Mouse (Mus musculus): ENCODE measurements around the gene Grb10. TPM values are rescaled to one million over a fixed set of nuclear protein-coding genes. Genes with fewer than 3 reads are reported as not detected.

The Grb10 gene
- polyA plus RNA-seq, 1 experiment from 2014 or later: 142 TPM

DNA sequence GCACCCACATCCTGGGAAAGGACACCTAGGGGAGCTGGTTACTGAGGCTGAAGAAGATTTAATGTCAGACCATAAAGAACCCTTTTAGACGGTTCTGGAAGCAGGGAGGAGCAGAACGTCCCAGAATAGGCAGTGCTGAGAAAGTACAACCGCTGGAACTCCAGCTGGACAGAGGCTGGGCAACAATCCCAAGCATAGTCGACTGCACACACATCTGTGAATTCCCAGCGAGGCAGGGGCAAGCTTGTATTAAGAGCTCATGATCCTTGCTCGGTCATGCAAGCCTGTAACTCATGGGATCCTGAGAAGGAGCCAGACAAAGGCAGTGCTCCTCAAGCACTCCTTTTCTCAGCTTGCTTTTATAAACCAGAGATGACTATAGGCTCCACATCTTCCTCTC lies 69.7 kb downstream of the Grb10 start:
- Histone ChIP-seq H3K27me3 (ENCODE audit: insufficient read depth, low read length) (no peaks in the 10 kb centered on the region), H3K9ac (ENCODE audit: low read depth, low read length) (no peak overlapping the region), H3K4me1 (replicated peaks; ENCODE audit: insufficient read depth, low read length) (peaks cover 5% of the 10 kb centered on the region), H3K27ac (peak overlapping the region; percentile 54), H3K9me3 (replicated peaks; ENCODE audit: low read length) (no peaks in the 10 kb centered on the region), H3K36me3 (ENCODE audit: insufficient read depth, low read length) (0 out of 2 replicates have a peak, but pooled peaks cover 8% of the 10 kb centered on the region), H3K4me2 (ENCODE audit: low read length) (no peak overlapping the region), H3K4me3 (replicated peaks; ENCODE audit: low read depth, low read length) (no peak overlapping the region)
- ATAC-seq (replicated peaks; ENCODE audit: low FRiP score, low read depth) (0 out of 2 replicates have a peak, but pooled peaks have one; percentile 34), DNase-seq (ENCODE audit: low spot score) (peak; percentile 80)
- WGBS: 21% methylated on average over 6 of the region's 6 CpGs
- no peak for TF ChIP-seq CTCF (IDR thresholded peaks at IDR 0.05; ENCODE audit: low read depth)

DNA sequence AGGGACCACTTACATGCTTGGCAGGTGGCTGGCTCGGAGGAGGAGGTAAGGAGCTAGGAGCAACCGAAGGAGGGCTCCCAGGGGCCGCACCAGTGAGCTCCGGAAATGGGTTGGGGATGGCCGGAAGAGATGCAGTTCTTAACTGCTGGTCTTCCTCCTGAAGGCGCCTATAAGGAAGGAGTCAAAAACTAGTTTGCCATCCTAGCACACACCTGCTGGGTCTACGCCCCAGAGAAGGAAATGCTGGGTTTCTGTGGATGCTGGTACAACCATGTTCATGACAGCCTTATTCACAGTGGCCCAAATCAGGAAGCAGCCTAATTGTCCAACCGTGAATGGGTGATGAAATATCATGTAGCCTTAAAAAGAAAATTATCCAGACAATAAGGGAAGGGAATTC lies 71.0 kb downstream of the Grb10 start:
- H3K4me3 ChIP-seq (replicated peaks; ENCODE audit: low read depth, low read length): no peak overlapping the region
- 81% methylated on average over 8 of the region's 8 CpGs for WGBS
- DNase-seq (ENCODE audit: low spot score): no peak
- 0 out of 2 replicates have a peak, but pooled peaks cover 5% of the 10 kb centered on the region for H3K36me3 ChIP-seq (ENCODE audit: insufficient read depth, low read length)
- H3K27me3 ChIP-seq (ENCODE audit: insufficient read depth, low read length): no peaks in the 10 kb centered on the region
- H3K4me1 ChIP-seq (replicated peaks; ENCODE audit: insufficient read depth, low read length): peaks cover 5% of the 10 kb centered on the region
- no peak overlapping the region for H3K27ac ChIP-seq
- no peaks in the 10 kb centered on the region for H3K9me3 ChIP-seq (replicated peaks; ENCODE audit: low read length)
- TF ChIP-seq CTCF (IDR thresholded peaks at IDR 0.05; ENCODE audit: low read depth): no peak
- no peak overlapping the region for H3K9ac ChIP-seq (ENCODE audit: low read depth, low read length)
- H3K4me2 ChIP-seq (ENCODE audit: low read length): no peak overlapping the region
- no peak for ATAC-seq (replicated peaks; ENCODE audit: low FRiP score, low read depth)

DNA sequence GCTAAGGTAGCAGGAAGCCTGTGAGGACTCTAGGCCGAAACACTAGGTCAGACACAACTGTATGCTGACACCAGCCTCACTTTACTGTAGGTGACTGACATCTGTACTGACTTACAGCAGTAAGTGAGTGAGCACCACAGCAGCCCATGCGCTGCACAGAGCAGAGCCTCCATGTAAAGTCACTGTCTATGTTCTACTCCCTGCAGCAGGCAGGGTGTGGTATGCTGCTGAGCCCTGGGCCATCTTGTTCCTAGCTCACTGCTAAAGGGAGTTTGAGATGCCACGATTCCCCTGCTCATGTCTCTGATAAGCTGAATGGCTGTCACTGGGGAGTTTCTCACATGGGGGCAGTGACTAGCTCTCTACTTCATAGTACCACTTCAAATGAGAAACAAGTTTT lies 72.3 kb downstream of the Grb10 start:
- Histone ChIP-seq H3K27me3 (ENCODE audit: insufficient read depth, low read length) (no peaks in the 10 kb centered on the region), H3K4me1 (replicated peaks; ENCODE audit: insufficient read depth, low read length) (peaks cover 6% of the 10 kb centered on the region), H3K36me3 (ENCODE audit: insufficient read depth, low read length) (0 out of 2 replicates have a peak, but pooled peaks cover 3% of the 10 kb centered on the region), H3K9me3 (replicated peaks; ENCODE audit: low read length) (no peaks in the 10 kb centered on the region), H3K27ac (no peak overlapping the region), H3K4me3 (replicated peaks; ENCODE audit: low read depth, low read length) (no peak overlapping the region), H3K9ac (ENCODE audit: low read depth, low read length) (no peak overlapping the region), H3K4me2 (ENCODE audit: low read length) (no peak overlapping the region)
- TF ChIP-seq CTCF (IDR thresholded peaks at IDR 0.05; ENCODE audit: low read depth): no peak
- DNase-seq (ENCODE audit: low spot score) (no peak), ATAC-seq (replicated peaks; ENCODE audit: low FRiP score, low read depth) (no peak)
- 84% methylated on average over 3 of the region's 3 CpGs for WGBS

DNA sequence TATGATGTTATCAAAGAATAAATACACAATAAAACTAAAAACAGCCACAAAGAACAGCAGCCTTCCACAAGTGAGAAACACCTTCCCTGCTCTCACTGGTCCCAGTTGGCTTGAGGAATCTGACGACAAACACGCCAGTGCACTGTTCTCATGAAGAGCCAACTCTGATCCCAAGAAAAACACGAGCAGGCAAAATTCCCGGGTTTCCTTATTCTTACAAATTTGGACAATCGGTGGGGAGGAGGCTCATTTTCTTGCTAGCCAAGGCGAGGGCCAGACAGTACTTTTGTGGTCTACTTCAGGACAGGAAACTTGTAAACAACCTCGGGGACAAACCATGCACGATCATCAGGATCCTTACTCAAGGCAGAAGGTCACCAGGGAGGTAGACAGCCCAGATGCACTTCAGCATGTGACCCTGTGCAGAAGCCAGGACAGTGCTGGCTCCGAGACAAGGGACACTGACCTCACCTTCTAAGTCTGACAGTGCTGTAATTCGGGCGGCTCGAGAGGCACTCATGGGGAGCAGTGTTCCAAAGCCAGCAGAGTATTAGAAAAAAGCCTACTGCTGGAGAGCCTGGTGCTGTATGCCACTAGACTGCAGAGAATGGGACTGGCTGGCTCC lies 72.9 kb downstream of the Grb10 start:
- no peak overlapping the region for H3K4me2 ChIP-seq (ENCODE audit: low read length)
- H3K9me3 ChIP-seq (replicated peaks; ENCODE audit: low read length): no peaks in the 10 kb centered on the region
- DNase-seq (ENCODE audit: low spot score) (no peak), ATAC-seq (replicated peaks; ENCODE audit: low FRiP score, low read depth) (peak; percentile 65; the same call in 1 of the 2 replicates)
- H3K27ac ChIP-seq: no peak overlapping the region
- H3K9ac ChIP-seq (ENCODE audit: low read depth, low read length): no peak overlapping the region
- peaks cover 12% of the 10 kb centered on the region for H3K4me1 ChIP-seq (replicated peaks; ENCODE audit: insufficient read depth, low read length)
- no peak for TF ChIP-seq CTCF (IDR thresholded peaks at IDR 0.05; ENCODE audit: low read depth)
- H3K4me3 ChIP-seq (replicated peaks; ENCODE audit: low read depth, low read length): no peak overlapping the region
- H3K27me3 ChIP-seq (ENCODE audit: insufficient read depth, low read length): no peaks in the 10 kb centered on the region
- 0 out of 2 replicates have a peak, but pooled peaks cover 3% of the 10 kb centered on the region for H3K36me3 ChIP-seq (ENCODE audit: insufficient read depth, low read length)
- 53% methylated on average over 12 of the region's 12 CpGs for WGBS

DNA sequence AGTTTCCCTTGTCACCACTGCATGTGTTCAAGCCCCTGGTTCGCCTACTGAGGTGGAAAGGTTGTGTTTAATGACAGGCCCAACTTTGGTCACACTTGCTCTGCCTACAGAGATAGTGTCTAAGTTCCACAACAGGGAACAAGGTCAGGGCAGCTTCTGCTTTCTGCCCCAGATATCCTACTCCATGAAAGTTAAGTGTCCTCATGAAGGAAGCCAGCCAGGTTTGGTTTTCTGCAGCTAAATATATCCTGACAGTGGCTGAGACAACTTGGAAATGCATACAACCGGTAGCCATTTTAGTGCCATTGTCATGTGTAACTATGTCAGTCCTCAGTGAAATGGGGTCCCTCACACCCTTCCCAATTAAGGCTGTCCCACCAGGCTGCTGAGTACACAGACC lies 73.8 kb downstream of the Grb10 start:
- no peak overlapping the region for H3K27ac ChIP-seq
- 0 out of 2 replicates have a peak, but pooled peaks cover 3% of the 10 kb centered on the region for H3K36me3 ChIP-seq (ENCODE audit: insufficient read depth, low read length)
- WGBS: 87% methylated on average over 2 of the region's 2 CpGs
- ATAC-seq (replicated peaks; ENCODE audit: low FRiP score, low read depth) (no peak), DNase-seq (ENCODE audit: low spot score) (no peak)
- no peak for TF ChIP-seq CTCF (IDR thresholded peaks at IDR 0.05; ENCODE audit: low read depth)
- no peaks in the 10 kb centered on the region for H3K27me3 ChIP-seq (ENCODE audit: insufficient read depth, low read length)
- peaks cover 12% of the 10 kb centered on the region for H3K4me1 ChIP-seq (replicated peaks; ENCODE audit: insufficient read depth, low read length)
- H3K9ac ChIP-seq (ENCODE audit: low read depth, low read length): no peak overlapping the region
- no peak overlapping the region for H3K4me3 ChIP-seq (replicated peaks; ENCODE audit: low read depth, low read length)
- H3K4me2 ChIP-seq (ENCODE audit: low read length): no peak overlapping the region
- no peaks in the 10 kb centered on the region for H3K9me3 ChIP-seq (replicated peaks; ENCODE audit: low read length)

DNA sequence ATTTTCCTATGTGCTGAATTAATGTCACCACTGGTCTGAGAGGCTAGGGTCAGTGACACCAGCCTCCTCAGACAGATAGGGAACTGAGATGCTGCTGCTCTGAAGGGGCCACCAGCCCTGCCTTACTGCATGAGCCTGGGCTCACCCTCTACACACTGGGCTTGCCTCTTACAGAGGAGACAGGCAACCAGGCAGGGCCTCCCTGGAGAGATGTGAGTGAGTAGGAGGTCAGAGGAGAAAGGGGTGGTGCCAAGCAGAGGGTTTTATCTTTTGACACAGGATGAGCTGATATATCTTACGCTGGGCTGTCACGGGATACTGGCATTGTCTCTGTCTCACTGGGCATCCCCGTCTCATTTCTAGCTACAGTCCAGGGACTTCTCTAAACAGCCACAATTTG lies 74.9 kb downstream of the Grb10 start:
- no peak overlapping the region for H3K9ac ChIP-seq (ENCODE audit: low read depth, low read length)
- 54% methylated on average over 3 of the region's 3 CpGs for WGBS
- H3K9me3 ChIP-seq (replicated peaks; ENCODE audit: low read length): no peaks in the 10 kb centered on the region
- TF ChIP-seq CTCF (IDR thresholded peaks at IDR 0.05; ENCODE audit: low read depth): no peak
- ATAC-seq (replicated peaks; ENCODE audit: low FRiP score, low read depth): no peak
- no peaks in the 10 kb centered on the region for H3K36me3 ChIP-seq (ENCODE audit: insufficient read depth, low read length)
- H3K4me1 ChIP-seq (replicated peaks; ENCODE audit: insufficient read depth, low read length): peaks cover 10% of the 10 kb centered on the region
- no peak overlapping the region for H3K4me2 ChIP-seq (ENCODE audit: low read length)
- H3K4me3 ChIP-seq (replicated peaks; ENCODE audit: low read depth, low read length): no peak overlapping the region
- H3K27ac ChIP-seq: no peak overlapping the region
- DNase-seq (ENCODE audit: low spot score): no peak
- no peaks in the 10 kb centered on the region for H3K27me3 ChIP-seq (ENCODE audit: insufficient read depth, low read length)

DNA sequence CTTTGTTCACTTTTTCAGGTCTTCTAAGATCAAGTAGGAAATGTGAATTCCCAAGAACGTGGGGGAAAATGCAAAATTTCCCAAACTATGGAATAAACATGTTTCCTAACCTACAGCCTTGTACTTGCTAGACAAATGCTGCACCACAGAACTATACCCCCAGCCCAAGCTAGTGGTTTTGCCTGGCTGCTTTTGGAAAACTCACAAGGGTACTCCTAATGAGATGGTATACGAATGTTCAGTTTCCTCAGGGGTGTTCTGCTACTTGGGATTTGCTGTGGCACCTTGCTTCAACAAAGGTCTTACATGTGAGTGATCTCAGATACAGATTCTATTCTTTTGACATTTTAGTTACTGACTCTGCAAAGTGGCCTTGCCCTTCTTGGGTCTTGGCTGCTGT lies 75.4 kb downstream of the Grb10 start:
- no peak for ATAC-seq (replicated peaks; ENCODE audit: low FRiP score, low read depth)
- Histone ChIP-seq H3K4me2 (ENCODE audit: low read length) (no peak overlapping the region), H3K4me1 (replicated peaks; ENCODE audit: insufficient read depth, low read length) (peaks cover 6% of the 10 kb centered on the region), H3K27me3 (ENCODE audit: insufficient read depth, low read length) (no peaks in the 10 kb centered on the region), H3K27ac (no peak overlapping the region), H3K4me3 (replicated peaks; ENCODE audit: low read depth, low read length) (no peak overlapping the region), H3K36me3 (ENCODE audit: insufficient read depth, low read length) (no peaks in the 10 kb centered on the region), H3K9ac (ENCODE audit: low read depth, low read length) (no peak overlapping the region), H3K9me3 (replicated peaks; ENCODE audit: low read length) (no peaks in the 10 kb centered on the region)
- WGBS: 74% methylated on average over 2 of the region's 2 CpGs
- no peak for DNase-seq (ENCODE audit: low spot score)
- no peak for TF ChIP-seq CTCF (IDR thresholded peaks at IDR 0.05; ENCODE audit: low read depth)
